Mouse (Mus musculus) heart, postnatal 0 days (tissue): ENCODE results near the gene Baiap3.

ENCODE experiments used
- CTCF ChIP-seq: IDR thresholded peaks from 2 replicates; pipeline ENCODE4 v1.5.1; 2016; ENCODE audit warnings: antibody characterized with exemption, control low read depth, low read depth
- EP300 ChIP-seq: IDR thresholded peaks from 2 replicates; pipeline ENCODE4 v1.6.1; 2016; ENCODE audit warnings: antibody characterized with exemption, low read depth

GRCm38 (mm10) chr17:25252643-25253042, 3.5 kb downstream of the Baiap3 start:
- no peak for TF ChIP-seq CTCF
- TF ChIP-seq EP300: no peak
